Mouse (Mus musculus) lung, adult 2 months (tissue): ENCODE measurements around the gene Ankrd53. TPM values are rescaled to one million over a fixed set of nuclear protein-coding genes. Genes with fewer than 3 reads are reported as not detected.
"Not testable (repeated sequence)": the region's sequence is repeated elsewhere in the genome, so short reads cannot be mapped to it uniquely, and the experiment has no call there.

ENCODE experiments used
- DNase-seq: peaks from one replicate; pipeline ENCODE4 v3.0.0; 2022
- H3K4me1 ChIP-seq: fragments of 200-500 bp; 2 replicates; pipeline ENCODE4 v1.6.1; 2011; ENCODE audit warnings: low read length; ENCODE audit not compliant: control insufficient read depth, insufficient read depth
- H3K4me3 ChIP-seq: fragments of 200-500 bp; replicated peaks from 2 replicates; pipeline ENCODE3; 2011; ENCODE audit warnings: low read depth, mild to moderate bottlenecking, control low read depth, low read length; ENCODE audit errors: extremely low read depth
- CTCF ChIP-seq: fragments of 200-500 bp; IDR thresholded peaks from 2 replicates; pipeline ENCODE4 v1.5.1; 2011; ENCODE audit warnings: mild to moderate bottlenecking, low read length, control low read depth; ENCODE audit not compliant: insufficient read depth
- POLR2A ChIP-seq: fragments of 200-500 bp; IDR thresholded peaks from 2 replicates; pipeline ENCODE4 v1.6.1; 2011; ENCODE audit warnings: low read depth, mild to moderate bottlenecking, control low read depth, low read length, borderline replicate concordance; ENCODE audit errors: extremely low read depth
- WGBS: fragments of 180-500 bp; shearing (Covaris S2); methylation state at CpG from one replicate; pipeline ENCODE4 v1.1.7; 2018; 5-methylcytosine and 5-hydroxymethylcytosine counted together
- polyA plus RNA-seq: library from polyadenylated mRNA; depleted of rRNA; stranded (reverse); fragments of >200 nt; gene quantifications from 2 replicates; pipeline ENCODE4 v1.2.3, GENCODE M21; 2012; rRNA removed

Gene Ankrd53
- polyA plus RNA-seq, 1 experiment = not detected

DNA sequence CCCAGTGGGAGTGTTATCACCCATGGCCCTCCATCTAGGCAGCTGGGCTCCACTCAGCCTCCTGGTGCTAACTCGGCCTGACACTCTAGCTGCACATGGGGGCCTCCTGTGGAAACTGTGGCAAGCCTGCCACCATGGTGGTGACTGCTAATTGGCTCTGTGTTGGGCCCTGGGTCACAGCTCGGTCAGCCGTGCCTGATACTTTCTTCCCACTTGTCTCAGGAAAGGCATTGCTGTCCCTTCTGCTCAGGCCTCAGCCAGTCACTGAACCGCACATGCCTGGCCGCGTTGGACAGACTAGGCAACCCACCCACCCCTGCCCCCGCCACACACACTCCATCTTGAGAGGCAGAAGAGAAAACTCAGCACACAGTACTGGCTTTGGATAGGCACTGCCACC is 26.1 kb downstream of the Ankrd53 start:
- 73% methylated on average over 7 of the region's 7 CpGs for WGBS
- no peak for TF ChIP-seq POLR2A
- no peak for TF ChIP-seq CTCF
- DNase-seq = no peak
- Histone ChIP-seq H3K4me1 (no peaks in the 10 kb centered on the region), H3K4me3 (no peak overlapping the region)

- DNase-seq, H3K4me3 ChIP-seq, H3K4me1 ChIP-seq: not testable (repeated sequence)
- 85% methylated on average over 5 of the region's 5 CpGs for WGBS
Observed at GRCm38 (mm10) chr6:83790533-83790932, 28.1 kb downstream of the Ankrd53 start.

DNA sequence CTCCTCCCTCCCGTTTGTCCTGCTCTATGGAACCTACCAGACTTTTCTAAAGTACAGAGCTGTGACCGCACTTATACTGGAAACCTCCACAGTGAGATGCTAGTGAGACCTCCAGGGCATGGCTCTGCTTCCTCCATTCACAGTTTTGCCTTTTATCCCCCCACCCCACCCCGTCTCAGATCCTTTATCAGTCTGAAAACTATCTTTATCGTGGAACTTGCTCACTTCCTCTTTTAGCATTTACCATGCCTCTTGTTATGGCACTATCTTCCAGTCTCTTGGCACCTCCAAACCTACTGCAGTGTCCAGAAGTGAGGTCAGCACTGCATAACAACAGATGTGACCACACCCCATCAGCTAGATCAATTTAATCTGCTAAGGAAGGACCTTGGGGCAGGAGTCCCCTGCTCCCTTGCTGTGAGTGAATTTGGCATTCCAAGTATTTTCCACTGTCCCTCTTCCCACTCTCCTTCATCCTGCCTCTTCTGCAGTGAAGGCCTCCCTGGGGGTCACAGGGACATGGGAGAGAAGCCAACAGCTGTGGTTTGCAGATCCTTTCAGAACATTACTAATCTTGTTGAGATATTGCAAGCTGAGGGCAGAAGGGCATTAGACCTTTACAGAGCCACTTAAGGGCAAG is 28.9 kb downstream of the Ankrd53 start:
- WGBS = 41% methylated on average over 4 of the region's 4 CpGs
- no peaks in the 10 kb centered on the region; the same call in 1 of the 2 replicates for H3K4me1 ChIP-seq
- no peak for DNase-seq
- TF ChIP-seq POLR2A (no peak), CTCF (no peak)
- no peak overlapping the region for H3K4me3 ChIP-seq

DNA sequence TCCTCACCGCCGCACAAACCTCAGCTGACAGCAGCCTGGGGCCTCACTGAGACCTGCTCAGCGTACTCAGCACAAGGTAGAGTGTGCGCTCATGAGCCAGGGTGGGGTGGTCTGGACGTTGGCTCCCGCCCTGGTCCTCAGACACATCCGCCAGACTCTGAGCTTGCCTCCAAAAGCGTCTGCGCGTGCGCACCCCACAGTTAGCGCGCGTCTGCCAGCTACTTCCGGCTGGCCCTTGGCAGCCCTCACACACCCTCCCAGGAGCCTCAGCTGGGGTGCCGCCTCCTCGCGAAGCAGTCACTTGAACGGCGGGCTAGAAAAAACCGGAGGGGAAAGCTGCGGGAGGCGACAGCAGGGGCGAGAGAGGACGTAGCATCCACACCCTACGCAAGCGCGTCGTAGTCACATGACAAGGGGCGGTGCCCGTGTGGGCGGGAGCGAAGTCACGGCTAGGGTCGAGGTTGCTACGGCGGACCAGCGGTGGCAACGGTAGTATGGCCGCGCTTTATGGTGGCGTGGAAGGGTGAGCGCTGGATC is 32.4 kb downstream of the Ankrd53 start, which contains the start of gene Nagk:
Nagk (plus strand) TSS at position 223 of the 537 bp plus-strand sequence.
- no peak for TF ChIP-seq CTCF
- TF ChIP-seq POLR2A = peak; percentile 88
- DNase-seq = peak; percentile 92
- H3K4me1 ChIP-seq = no peaks in the 10 kb centered on the region; the same call in 1 of the 2 replicates
- under 1% methylated on average over 43 of the region's 43 CpGs for WGBS
- peak within 1 kb of the TSS; percentile 91 for H3K4me3 ChIP-seq

DNA sequence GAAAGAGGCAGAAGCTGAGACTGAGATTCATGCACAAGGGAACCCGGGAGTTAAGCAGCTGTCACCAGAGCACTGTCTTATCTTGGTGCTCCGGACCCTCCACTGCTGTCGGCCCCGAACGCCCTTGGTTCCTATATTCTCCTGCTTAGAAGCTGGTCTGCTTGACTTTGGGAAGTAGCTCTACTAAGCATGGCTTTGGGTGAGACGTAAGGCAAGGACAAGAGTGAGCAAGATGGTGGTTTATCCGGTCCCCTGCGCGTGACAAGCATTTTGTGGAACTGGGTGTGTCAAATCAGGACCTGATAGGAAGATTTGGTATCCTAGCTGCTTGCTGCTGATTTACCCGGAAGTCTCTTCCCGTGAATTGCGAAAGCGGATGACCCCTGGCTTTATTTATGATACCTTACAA is 33.1 kb downstream of the Ankrd53 start:
- Histone ChIP-seq H3K4me3 (peak overlapping the region; percentile 91), H3K4me1 (no peaks in the 10 kb centered on the region; the same call in 1 of the 2 replicates)
- 2% methylated on average over 13 of the region's 13 CpGs for WGBS
- no peak for DNase-seq
- TF ChIP-seq CTCF (no peak), POLR2A (no peak)

GRCm38 (mm10) chr6:83796686-83797085 is 34.2 kb downstream of the Ankrd53 start:
- H3K4me1 ChIP-seq = no peaks in the 10 kb centered on the region; the same call in 1 of the 2 replicates
- no peak overlapping the region for H3K4me3 ChIP-seq
- 58% methylated on average over 3 of the region's 3 CpGs for WGBS
- no peak for DNase-seq
- no peak for TF ChIP-seq POLR2A
- no peak for TF ChIP-seq CTCF

GRCm38 (mm10) chr6:83802033-83802432 is 39.6 kb downstream of the Ankrd53 start:
- H3K4me1 ChIP-seq = no peaks in the 10 kb centered on the region
- no peak overlapping the region for H3K4me3 ChIP-seq
- no peak for DNase-seq
- 96% methylated on average over 5 of the region's 5 CpGs for WGBS
- TF ChIP-seq CTCF = no peak
- TF ChIP-seq POLR2A = no peak

DNA sequence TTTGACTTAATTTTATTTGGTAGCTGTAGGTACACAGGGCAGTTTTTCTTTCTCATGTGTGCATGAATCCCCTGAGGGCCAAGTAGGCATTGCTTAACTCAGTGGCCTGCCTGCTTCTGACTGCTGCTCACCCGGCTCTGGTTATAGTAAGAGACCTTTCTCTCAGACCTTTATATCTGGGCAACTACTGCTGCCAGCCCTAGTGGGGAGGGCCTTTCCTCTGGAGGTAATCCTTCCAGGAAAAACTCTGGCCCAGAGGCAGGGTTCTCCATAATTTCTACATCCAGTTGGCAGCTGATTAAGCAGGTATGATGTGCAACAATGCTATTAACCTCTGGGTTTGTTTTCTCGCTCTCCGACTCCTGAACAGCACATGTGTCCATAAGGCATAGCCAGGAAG is 40.4 kb downstream of the Ankrd53 start:
- WGBS = 93% methylated on average over 3 of the region's 3 CpGs
- no peak for TF ChIP-seq POLR2A
- no peak for TF ChIP-seq CTCF
- no peak overlapping the region for H3K4me3 ChIP-seq
- no peak for DNase-seq
- H3K4me1 ChIP-seq = no peaks in the 10 kb centered on the region

DNA sequence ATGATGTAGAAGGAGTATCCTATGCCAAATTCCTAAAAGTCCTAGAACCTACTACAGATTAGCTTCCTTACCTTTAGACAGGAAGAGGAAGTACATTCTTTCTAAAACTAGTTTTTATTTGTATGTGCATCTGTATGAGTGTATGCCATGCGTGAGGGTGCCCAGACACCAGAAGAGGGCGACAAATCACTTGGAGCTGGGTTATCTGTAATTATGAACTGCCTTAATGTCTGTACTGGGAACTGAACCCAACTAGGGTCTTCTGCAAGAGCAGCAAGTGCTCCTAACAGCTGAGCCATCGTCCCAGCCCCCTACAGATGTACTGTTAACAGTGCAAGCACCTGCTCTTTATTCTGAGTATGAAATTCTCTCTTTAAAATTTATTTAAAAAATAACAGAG is 53.4 kb downstream of the Ankrd53 start:
- TF ChIP-seq POLR2A = no peak
- no peak for TF ChIP-seq CTCF
- H3K4me1 ChIP-seq = peaks cover 2% of the 10 kb centered on the region
- DNase-seq = no peak
- no peak overlapping the region for H3K4me3 ChIP-seq
- 96% methylated on average over 3 of the region's 3 CpGs for WGBS

Other genes starting within 250 kb of the Ankrd53 start
- gene Actg2, start 226.4 kb upstream of the Ankrd53 start, polyA plus RNA-seq = 64.6 and 108 TPM in 2 replicates
- 10.7 and 14.0 TPM in 2 replicates for gene Stambp, start 189.9 kb upstream of the Ankrd53 start, polyA plus RNA-seq
- not detected in 2 replicates for gene Clec4f, start 106.5 kb upstream of the Ankrd53 start, polyA plus RNA-seq
- 1.2 and 2.6 TPM in 2 replicates for gene Cd207, start 84.8 kb upstream of the Ankrd53 start, polyA plus RNA-seq
- not detected in 2 replicates for gene Vax2, start 51.4 kb upstream of the Ankrd53 start, polyA plus RNA-seq
- 6.1 and 7.7 TPM in 2 replicates for gene Atp6v1b1, start 19.7 kb upstream of the Ankrd53 start, polyA plus RNA-seq
- 88.6 and 101 TPM in 2 replicates for gene Tex261, start 13.2 kb downstream of the Ankrd53 start, polyA plus RNA-seq
- gene Nagk, start 32.3 kb downstream of the Ankrd53 start, polyA plus RNA-seq = 20.5 and 27.6 TPM in 2 replicates
- 10.0 and 12.3 TPM in 2 replicates for gene Paip2b, start 69.1 kb downstream of the Ankrd53 start, polyA plus RNA-seq
- gene Zfp638, start 104.5 kb downstream of the Ankrd53 start, polyA plus RNA-seq = 7.3 and 11.0 TPM in 2 replicates
- gene Dysf, start 245.9 kb downstream of the Ankrd53 start, polyA plus RNA-seq = 14.4 and 21.9 TPM in 2 replicates